Mouse (Mus musculus) MEL (cell line): ENCODE data around the gene Rcn1. TPM values are rescaled to one million over a fixed set of nuclear protein-coding genes. Genes with fewer than 3 reads are reported as not detected.

ENCODE experiments used
- DNase-seq: peaks from one replicate; pipeline ENCODE4 v3.0.0; 2011; ENCODE audit warnings: low read depth, low spot score
- H3K27ac ChIP-seq: 2 replicates; pipeline ENCODE4 v1.5.1; 2012; ENCODE audit warnings: low read depth, mild to moderate bottlenecking, control low read depth, low read length, moderate library complexity; ENCODE audit not compliant: control insufficient read depth
- H3K27me3 ChIP-seq, 2 experiments: fragments of 150-350 bp in 1 of 2; sonication (generic) in 1 of 2; 2 replicates each; pipeline ENCODE4 v1.6.1; 2012; ENCODE audit warnings: low read length in 2 of 2, mild to moderate bottlenecking in 2 of 2, improper control_type of control experiment in 1 of 2, moderate library complexity in 1 of 2; ENCODE audit not compliant: insufficient read depth in 2 of 2, control insufficient read depth in 1 of 2
- H3K36me3 ChIP-seq, 2 experiments: 2 replicates each; pipeline ENCODE4 v1.6.1; 2012 to 2014; ENCODE audit warnings: low read length in 2 of 2, improper control_type of control experiment in 1 of 2, inconsistent platforms in 1 of 2, mild to moderate bottlenecking in 1 of 2; ENCODE audit not compliant: insufficient read depth in 2 of 2, control insufficient read depth in 1 of 2
- H3K4me1 ChIP-seq, 2 experiments: fragments of 150-350 bp in 1 of 2; sonication (generic) in 1 of 2; 2 replicates each; pipeline ENCODE4 v1.6.1; 2012; ENCODE audit warnings: low read length in 2 of 2, improper control_type of control experiment in 1 of 2, mild to moderate bottlenecking in 1 of 2; ENCODE audit not compliant: insufficient read depth in 2 of 2, control insufficient read depth in 1 of 2
- H3K4me3 ChIP-seq, 2 experiments: fragments of 150-350 bp in 1 of 2; sonication (generic) in 1 of 2; 2 replicates each; pipeline ENCODE4 v1.5.1; 2012; ENCODE audit warnings: low read depth in 2 of 2, low read length in 2 of 2, mild to moderate bottlenecking in 2 of 2, moderate library complexity in 2 of 2, control low read depth in 1 of 2, improper control_type of control experiment in 1 of 2; ENCODE audit not compliant: control insufficient read depth in 1 of 2, insufficient read depth in 1 of 2
- H3K79me2 ChIP-seq: 2 replicates; pipeline ENCODE4 v1.6.1; 2012; ENCODE audit warnings: mild to moderate bottlenecking, low read length, moderate library complexity; ENCODE audit not compliant: control insufficient read depth, poor library complexity, insufficient read depth
- H3K9ac ChIP-seq: 2 replicates; pipeline ENCODE4 v1.6.1; 2012; ENCODE audit warnings: low read depth, mild to moderate bottlenecking, control low read depth, low read length, moderate library complexity; ENCODE audit not compliant: control insufficient read depth, poor library complexity, severe bottlenecking
- H3K9me3 ChIP-seq: fragments of 150-350 bp; sonication (generic); replicated peaks from 2 replicates; pipeline ENCODE4 v1.6.1; 2012; ENCODE audit warnings: mild to moderate bottlenecking, low read length, improper control_type of control experiment, moderate library complexity; ENCODE audit not compliant: insufficient read depth
- CHD2 ChIP-seq: IDR thresholded peaks from 2 replicates; pipeline ENCODE4 v1.6.1; 2011; ENCODE audit warnings: low read length, improper control_type of control experiment
- CTCF ChIP-seq, 3 experiments: IDR thresholded peaks in 2 of 3; conservative IDR thresholded peaks in 1 of 3; 2 replicates each; pipeline ENCODE4 v1.5.1; 2011 to 2012; ENCODE audit warnings: low read length in 3 of 3, low read depth in 2 of 3, mild to moderate bottlenecking in 2 of 3, improper control_type of control experiment in 1 of 3, inconsistent platforms in 1 of 3, mixed read lengths in 1 of 3, moderate library complexity in 1 of 3; ENCODE audit not compliant: control insufficient read depth in 1 of 3, insufficient read depth in 1 of 3, poor library complexity in 1 of 3, severe bottlenecking in 1 of 3
- ELF1 ChIP-seq: IDR thresholded peaks from 2 replicates; pipeline ENCODE4 v1.6.1; 2014; ENCODE audit warnings: low read depth, mild to moderate bottlenecking, inconsistent platforms, low read length, improper control_type of control experiment, moderate library complexity
- ETS1 ChIP-seq: IDR thresholded peaks from 2 replicates; pipeline ENCODE4 v1.6.1; 2012; ENCODE audit warnings: low read depth, mild to moderate bottlenecking, inconsistent platforms, low read length, improper control_type of control experiment, moderate library complexity
- GABPA ChIP-seq: IDR thresholded peaks from 2 replicates; pipeline ENCODE4 v1.6.1; 2012; ENCODE audit warnings: low read depth, mild to moderate bottlenecking, inconsistent platforms, low read length, improper control_type of control experiment, moderate library complexity
- GATA1 ChIP-seq: IDR thresholded peaks from 2 replicates; pipeline ENCODE4 v1.6.1; 2011; ENCODE audit warnings: low read depth, low read length, improper control_type of control experiment
- JUND ChIP-seq: IDR thresholded peaks from 2 replicates; pipeline ENCODE4 v1.6.1; 2011; ENCODE audit warnings: low read depth, mild to moderate bottlenecking, improper control_type of control experiment, low read length
- MEF2A ChIP-seq: IDR thresholded peaks from 2 replicates; pipeline ENCODE4 v1.6.1; 2014; ENCODE audit warnings: low read depth, mild to moderate bottlenecking, inconsistent platforms, low read length, improper control_type of control experiment; ENCODE audit not compliant: poor library complexity, insufficient replicate concordance, severe bottlenecking; ENCODE audit errors: extremely low read depth
- MXI1 ChIP-seq: IDR thresholded peaks from 2 replicates; pipeline ENCODE4 v1.6.1; 2011; ENCODE audit warnings: mild to moderate bottlenecking, low read depth, low read length, improper control_type of control experiment
- NELFE ChIP-seq: IDR thresholded peaks from 2 replicates; pipeline ENCODE4 v1.6.1; 2011; ENCODE audit warnings: low read depth, low read length, improper control_type of control experiment
- NRF1 ChIP-seq: IDR thresholded peaks from 2 replicates; pipeline ENCODE4 v1.6.1; 2014; ENCODE audit warnings: low read depth, mild to moderate bottlenecking, inconsistent platforms, low read length, improper control_type of control experiment, moderate library complexity; ENCODE audit not compliant: poor library complexity, insufficient read depth, severe bottlenecking
- SIN3A ChIP-seq: IDR thresholded peaks from 2 replicates; pipeline ENCODE4 v1.6.1; 2012; ENCODE audit warnings: low read length, improper control_type of control experiment, inconsistent platforms
- TAL1 ChIP-seq: IDR thresholded peaks from 2 replicates; pipeline ENCODE4 v1.6.1; 2012; ENCODE audit warnings: mild to moderate bottlenecking, inconsistent platforms, low read length, moderate library complexity, mixed read lengths
- UBTF ChIP-seq: IDR thresholded peaks from 2 replicates; pipeline ENCODE4 v1.6.1; 2012; ENCODE audit warnings: low read depth, mild to moderate bottlenecking, inconsistent platforms, low read length, improper control_type of control experiment, moderate library complexity, borderline replicate concordance; ENCODE audit not compliant: insufficient read depth
- USF2 ChIP-seq, 2 experiments: IDR thresholded peaks; 2 replicates each; pipeline ENCODE4 v1.6.1; 2011 to 2012; ENCODE audit warnings: improper control_type of control experiment in 2 of 2, low read length in 2 of 2, borderline replicate concordance in 1 of 2, inconsistent platforms in 1 of 2, low read depth in 1 of 2, mild to moderate bottlenecking in 1 of 2; ENCODE audit not compliant: insufficient read depth in 1 of 2
- polyA plus RNA-seq, 2 experiments: library from polyadenylated mRNA; stranded (reverse) in 1 of 2; unstranded in 1 of 2; fragments of >175 nt in 1 of 2; fragments of >200 nt in 1 of 2; gene quantifications; 2 replicates each; pipeline versions ENCODE4 v1.2.1 to v1.2.4; 2012; ENCODE audit warnings: low replicate concordance in 2 of 2, low read depth in 1 of 2; ENCODE audit not compliant: insufficient read length in 2 of 2, insufficient read depth in 1 of 2, missing spikeins in 1 of 2
- total RNA-seq: library from RNA; depleted of rRNA; stranded (reverse); fragments of 300-350 nt; gene quantifications from 2 replicates; pipeline ENCODE4 v1.2.3, GENCODE M21; 2012; rRNA removed

Rcn1 gene
- total and polyA plus RNA-seq, 3 experiments = 45.7 to 51.0 TPM; not detected in 1

DNA sequence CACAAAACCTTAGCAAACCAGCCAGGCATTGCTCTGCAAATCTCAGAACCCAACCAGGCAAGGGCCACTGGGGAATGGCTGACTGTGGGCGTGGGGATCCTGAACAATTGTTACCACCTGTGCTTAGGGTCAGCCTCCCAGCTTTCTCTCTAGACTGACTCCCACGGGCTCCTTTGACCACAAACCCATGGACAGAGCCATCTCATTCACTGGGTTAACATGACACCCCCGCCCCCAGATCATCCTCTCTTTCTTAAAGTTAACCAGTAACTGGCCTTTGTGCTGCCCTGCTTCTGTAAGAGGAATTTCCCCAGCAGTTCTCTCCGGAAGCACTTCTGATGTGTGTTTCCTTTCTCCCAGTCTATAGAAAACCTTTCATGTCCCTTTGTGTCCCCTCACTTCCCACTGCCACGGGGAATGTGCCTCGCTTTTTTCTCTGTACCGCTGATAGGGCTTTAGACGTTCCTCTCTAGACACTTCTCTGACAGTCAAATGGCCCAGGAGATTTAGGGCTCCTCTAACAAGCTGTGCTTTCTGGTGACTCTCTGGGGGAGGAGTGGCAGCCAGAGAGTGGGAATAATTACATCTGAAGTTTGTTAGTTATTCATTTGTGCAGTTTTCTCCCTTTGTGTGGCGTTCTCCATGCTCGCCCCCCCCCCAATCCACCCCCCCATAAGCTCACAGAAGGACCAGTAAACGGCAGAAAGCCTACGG, 62.6 kb downstream of the Rcn1 start:
- Histone ChIP-seq H3K79me2 (no peaks in the 10 kb centered on the region), H3K4me3 (no peak overlapping the region), H3K4me1 (no peaks in the 10 kb centered on the region), H3K27me3 (peaks cover 0 to 1% of the 10 kb centered on the region in 2 experiments; a peak in 1 of 4 replicates), H3K9me3 (no peaks in the 10 kb centered on the region), H3K36me3 (no peaks in the 10 kb centered on the region), H3K27ac (no peak overlapping the region), H3K9ac (no peak overlapping the region)
- DNase-seq = no peak
- TF ChIP-seq CHD2 (no peak), ELF1 (no peak), GABPA (no peak), TAL1 (no peak), SIN3A (no peak), CTCF (IDR thresholded peaks at IDR 0.05 in 2 of 3, conservative IDR thresholded peaks at IDR 0.05 in 1 of 3; ENCODE audit: control insufficient read depth in 1 of 3, insufficient read depth in 1 of 3, low read depth in 2 of 3, low read length in 3 of 3, poor library complexity in 1 of 3, severe bottlenecking in 1 of 3) (no peak), NELFE (no peak), ETS1 (no peak), USF2 (IDR thresholded peaks at IDR 0.05; ENCODE audit: borderline replicate concordance in 1 of 2, insufficient read depth in 1 of 2, low read depth in 1 of 2, low read length in 2 of 2) (no peak), NRF1 (no peak), GATA1 (no peak), JUND (no peak), MXI1 (no peak), MEF2A (no peak), UBTF (no peak)

Other genes with a start within 250 kb of the Rcn1 start
- gene Them7, start 175.0 kb downstream of the Rcn1 start, total RNA-seq = not detected in 2 replicates
- not detected for gene Them7, start 175.0 kb downstream of the Rcn1 start, polyA plus RNA-seq